Mouse (Mus musculus) heart, postnatal 0 days (tissue): ENCODE measurements at regions not wholly inside any gene's neighbourhood (a gene's known extent, or its start where the extent isn't known, plus 50 kb on each side); places are given as distances from the start of the nearest gene placed in this dataset.

ENCODE experiments used
- CTCF ChIP-seq: IDR thresholded peaks from 2 replicates; pipeline ENCODE4 v1.5.1; 2016; ENCODE audit warnings: antibody characterized with exemption, control low read depth, low read depth
- EP300 ChIP-seq: IDR thresholded peaks from 2 replicates; pipeline ENCODE4 v1.6.1; 2016; ENCODE audit warnings: antibody characterized with exemption, low read depth

DNA sequence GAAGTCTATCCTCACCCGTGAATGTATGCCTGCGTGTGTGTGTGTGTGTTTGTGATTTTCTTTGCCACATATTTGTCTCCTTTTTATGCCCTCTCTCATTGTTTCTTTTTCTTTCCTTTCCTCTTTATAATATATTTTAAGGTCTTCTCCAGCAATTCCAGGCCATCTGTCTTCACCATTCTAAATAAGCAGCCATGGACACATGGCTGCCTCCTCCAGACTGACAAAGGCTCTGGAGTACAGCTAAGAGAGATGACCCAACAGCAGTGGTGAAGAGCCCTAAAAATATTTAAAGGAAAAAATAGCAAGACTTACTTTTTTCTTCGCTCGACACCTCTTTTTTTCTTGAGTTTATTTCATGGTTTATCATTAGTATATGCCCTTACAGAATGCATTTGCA is 596.1 kb upstream of the Mef2c start:
- TF ChIP-seq EP300 (no peak), CTCF (no peak)
